Mouse (Mus musculus) myocyte (in vitro differentiated cells): ENCODE results near the gene Vps4a. TPM values are rescaled to one million over a fixed set of nuclear protein-coding genes. Genes with fewer than 3 reads are reported as not detected.
A peak's percentile ranks its signal among the peaks of the same experiment; 100 is the strongest.

Experiments used
- H3K27me3 ChIP-seq: one replicate; pipeline ENCODE4 v1.6.1; 2011; ENCODE audit not compliant: control insufficient read depth, insufficient read depth, insufficient read length
- H3K36me3 ChIP-seq: one replicate; pipeline ENCODE4 v1.6.1; 2011; ENCODE audit not compliant: control insufficient read depth, insufficient read depth
- H3K4me2 ChIP-seq: one replicate; pipeline ENCODE4 v1.6.1; 2011; ENCODE audit warnings: low read depth, control low read depth
- H3K4me3 ChIP-seq: one replicate; pipeline ENCODE4 v1.5.1; 2011; ENCODE audit warnings: mild to moderate bottlenecking, control low read depth, moderate library complexity
- H3K79me2 ChIP-seq: one replicate; pipeline ENCODE4 v1.6.1; 2011; ENCODE audit not compliant: control insufficient read depth, insufficient read depth
- H3ac ChIP-seq: one replicate; pipeline ENCODE4 v1.6.1; 2011; ENCODE audit not compliant: control insufficient read depth, insufficient read length
- CEBPB ChIP-seq: IDR thresholded peaks from 2 replicates; pipeline ENCODE4 v1.6.1; 2011; ENCODE audit warnings: mild to moderate bottlenecking, moderate library complexity; ENCODE audit not compliant: poor library complexity, insufficient read depth, severe bottlenecking
- E2F4 ChIP-seq: IDR thresholded peaks from one replicate; pipeline ENCODE4 v1.6.1; 2011; ENCODE audit warnings: mild to moderate bottlenecking, control low read depth, moderate library complexity; ENCODE audit not compliant: insufficient read depth
- MAX ChIP-seq: IDR thresholded peaks from one replicate; pipeline ENCODE4 v1.6.1; 2011; ENCODE audit warnings: low read depth, mild to moderate bottlenecking, control low read depth
- MYOD1 ChIP-seq, 3 experiments: IDR thresholded peaks; one replicate each; pipeline ENCODE4 v1.6.1; 2011; ENCODE audit warnings: control low read depth in 2 of 3, low read depth in 2 of 3, mild to moderate bottlenecking in 2 of 3, moderate library complexity in 1 of 3; ENCODE audit not compliant: insufficient read length in 2 of 3, control insufficient read depth in 1 of 3
- MYOG ChIP-seq, 3 experiments: IDR thresholded peaks; one replicate each; pipeline ENCODE4 v1.6.1; 2011; ENCODE audit warnings: control low read depth in 2 of 3, low read depth in 2 of 3, mild to moderate bottlenecking in 2 of 3; ENCODE audit not compliant: insufficient read length in 2 of 3, control insufficient read depth in 1 of 3, insufficient read depth in 1 of 3
- POLR2A ChIP-seq: IDR thresholded peaks from one replicate; pipeline ENCODE4 v1.6.1; 2011; ENCODE audit warnings: low read depth, mild to moderate bottlenecking, control low read depth, moderate library complexity; ENCODE audit not compliant: insufficient read length
- POLR2AphosphoS2 ChIP-seq: IDR thresholded peaks from one replicate; pipeline ENCODE4 v1.6.1; 2011; ENCODE audit warnings: low read depth, control low read depth; ENCODE audit not compliant: insufficient read length
- REST ChIP-seq: IDR thresholded peaks from one replicate; pipeline ENCODE4 v1.6.1; 2011; ENCODE audit warnings: mild to moderate bottlenecking, control low read depth, moderate library complexity; ENCODE audit not compliant: insufficient read depth, insufficient read length
- SRF ChIP-seq: IDR thresholded peaks from one replicate; pipeline ENCODE4 v1.6.1; 2011; ENCODE audit warnings: low read depth; ENCODE audit not compliant: control insufficient read depth, insufficient read length
- TCF12 ChIP-seq: IDR thresholded peaks from one replicate; pipeline ENCODE4 v1.6.1; 2011; ENCODE audit warnings: mild to moderate bottlenecking, control low read depth; ENCODE audit not compliant: poor library complexity, insufficient read depth, severe bottlenecking
- TCF3 ChIP-seq: IDR thresholded peaks from one replicate; pipeline ENCODE4 v1.6.1; 2011; ENCODE audit warnings: low read depth, control low read depth; ENCODE audit not compliant: insufficient read length
- USF1 ChIP-seq: IDR thresholded peaks from one replicate; pipeline ENCODE4 v1.6.1; 2011; ENCODE audit warnings: low read depth, mild to moderate bottlenecking, control low read depth, moderate library complexity
- polyA plus RNA-seq: library from polyadenylated mRNA; unstranded; fragments of >200 nt; fragmentation: generic; extraction: Trizol; gene quantifications from one replicate; pipeline ENCODE4 v1.2.1, GENCODE M21; 2012; ENCODE audit warnings: missing spikeins

Gene Vps4a
- polyA plus RNA-seq, 1 experiment, result 35.4 TPM

DNA sequence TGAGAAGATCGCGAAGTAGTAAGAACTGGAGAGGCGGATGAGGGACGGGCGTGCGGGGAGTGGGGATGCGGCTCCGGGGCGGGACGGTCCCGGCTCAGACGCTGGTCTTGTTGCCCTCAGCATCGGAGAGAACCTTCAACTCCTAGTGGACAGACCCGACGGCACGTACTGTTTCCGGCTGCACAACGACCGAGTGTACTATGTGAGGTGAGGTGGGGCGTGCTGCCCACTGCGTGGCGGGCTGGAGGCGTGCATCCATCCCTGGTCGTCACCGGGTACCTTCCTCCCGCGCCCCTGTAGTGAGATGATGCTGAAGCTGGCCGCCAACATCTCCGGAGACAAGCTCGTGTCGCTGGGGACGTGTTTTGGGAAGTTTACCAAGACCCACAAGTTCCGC lies 25.9 kb downstream of the Vps4a start:
- peaks cover 23% of the 10 kb centered on the region for H3K36me3 ChIP-seq
- TF ChIP-seq CEBPB, result no peak
- no peak for TF ChIP-seq MAX
- TF ChIP-seq MYOG (IDR thresholded peaks at IDR 0.05; ENCODE audit: control insufficient read depth in 1 of 3, insufficient read depth in 1 of 3, insufficient read length in 2 of 3, low read depth in 2 of 3), result no peak
- no peak for TF ChIP-seq USF1
- TF ChIP-seq MYOD1 (IDR thresholded peaks at IDR 0.05; ENCODE audit: control insufficient read depth in 1 of 3, insufficient read length in 2 of 3, low read depth in 2 of 3), result peak in 1 of 3 experiments; percentile 22
- TF ChIP-seq TCF12, result no peak
- H3K79me2 ChIP-seq, result peaks cover 34% of the 10 kb centered on the region
- H3K4me3 ChIP-seq, result peak overlapping the region; percentile 93
- H3K4me2 ChIP-seq, result peak overlapping the region; percentile 88
- peak overlapping the region; percentile 76 for H3ac ChIP-seq
- H3K27me3 ChIP-seq, result no peaks in the 10 kb centered on the region

DNA sequence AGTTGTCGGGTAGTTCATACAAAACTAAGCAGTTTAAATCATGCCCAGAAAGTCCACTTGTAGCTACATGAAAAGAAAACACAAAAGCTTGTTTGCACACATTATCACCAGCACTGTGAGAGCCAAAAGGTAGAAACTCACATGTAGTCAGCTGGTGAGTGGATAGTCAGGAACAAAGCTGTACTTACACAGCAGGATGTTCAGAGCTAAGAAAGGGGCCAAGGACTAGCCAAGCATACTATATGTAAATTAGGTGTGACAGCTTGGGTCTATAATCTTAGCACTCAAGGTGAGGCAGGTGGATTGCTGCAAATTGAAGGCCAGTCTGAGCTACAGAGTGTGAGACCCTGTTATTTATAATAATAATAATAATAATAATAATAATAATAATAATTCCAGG lies 31.6 kb downstream of the Vps4a start:
- TF ChIP-seq TCF3, result no peak
- TF ChIP-seq MYOG (IDR thresholded peaks at IDR 0.05; ENCODE audit: control insufficient read depth in 1 of 3, insufficient read depth in 1 of 3, insufficient read length in 2 of 3, low read depth in 2 of 3), result no peak
- TF ChIP-seq POLR2A, result no peak
- no peak for TF ChIP-seq MYOD1 (IDR thresholded peaks at IDR 0.05; ENCODE audit: control insufficient read depth in 1 of 3, insufficient read length in 2 of 3, low read depth in 2 of 3)
- TF ChIP-seq POLR2AphosphoS2, result no peak
- TF ChIP-seq REST, result no peak
- no peak for TF ChIP-seq CEBPB
- Histone ChIP-seq H3K4me2 (no peak overlapping the region), H3K4me3 (no peak overlapping the region), H3K36me3 (peaks cover 14% of the 10 kb centered on the region), H3ac (no peak overlapping the region), H3K27me3 (no peaks in the 10 kb centered on the region), H3K79me2 (peaks cover 7% of the 10 kb centered on the region)

DNA sequence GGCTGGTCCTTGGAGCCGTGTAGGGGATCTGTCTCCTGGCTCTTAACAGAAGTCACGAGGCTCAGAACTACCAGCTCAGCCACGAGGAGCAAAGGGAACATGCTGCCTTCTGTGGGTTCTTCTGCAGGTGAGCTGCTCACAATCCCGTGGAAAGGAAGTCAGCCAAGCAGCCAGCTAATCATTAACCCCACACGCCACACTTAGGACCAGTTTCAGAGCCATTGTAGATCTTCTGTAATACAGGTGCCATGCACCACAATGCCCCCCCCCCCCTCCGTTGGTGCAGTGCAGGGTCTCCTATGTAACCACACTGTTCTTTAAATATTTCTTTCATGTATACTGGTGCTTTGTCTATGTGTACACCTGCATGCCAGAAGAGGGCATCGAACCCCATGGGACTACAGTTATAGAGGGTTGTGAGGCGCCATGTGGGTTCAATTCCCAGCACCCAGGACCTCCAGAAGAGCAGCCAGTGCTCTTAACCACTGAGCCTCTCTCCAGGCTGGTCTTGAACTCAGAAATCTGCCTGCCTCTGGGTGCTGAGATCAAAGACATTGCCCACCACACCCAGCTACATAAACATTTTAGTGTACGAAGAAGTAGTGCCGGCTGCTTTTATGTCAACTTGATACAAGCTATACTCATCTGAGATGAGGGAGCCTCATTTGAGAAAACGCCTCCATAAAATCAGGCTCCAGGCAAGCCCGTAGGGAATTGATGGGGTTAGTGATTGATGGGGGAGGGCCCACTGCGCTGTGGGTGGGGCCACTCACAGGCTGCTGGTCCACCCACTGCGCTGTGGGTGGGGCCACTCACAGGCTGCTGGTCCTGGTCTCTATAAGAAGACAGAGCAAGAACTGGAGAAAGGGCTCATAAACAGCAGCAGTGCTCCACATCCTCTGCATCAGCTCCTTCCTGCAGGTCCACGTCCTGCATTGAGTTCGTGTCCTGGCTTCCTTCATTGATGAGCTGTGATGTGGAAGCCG lies 34.8 kb downstream of the Vps4a start, which contains the start of gene Tmed6:
TSS of gene Tmed6 (minus strand) at position 134 of the 986 bp plus-strand sequence.
- Histone ChIP-seq H3K27me3 (no peaks in the 10 kb centered on the region), H3K36me3 (peaks cover 4% of the 10 kb centered on the region), H3K4me3 (no peak within 1 kb of the TSS), H3K79me2 (no peaks in the 10 kb centered on the region), H3K4me2 (no peak within 1 kb of the TSS), H3ac (no peak within 1 kb of the TSS)
- no peak for TF ChIP-seq MYOG (IDR thresholded peaks at IDR 0.05; ENCODE audit: control insufficient read depth in 1 of 3, insufficient read depth in 1 of 3, insufficient read length in 2 of 3, low read depth in 2 of 3)
- no peak for TF ChIP-seq SRF
- no peak for TF ChIP-seq POLR2AphosphoS2
- no peak for TF ChIP-seq CEBPB
- no peak for TF ChIP-seq MAX
- no peak for TF ChIP-seq MYOD1 (IDR thresholded peaks at IDR 0.05; ENCODE audit: control insufficient read depth in 1 of 3, insufficient read length in 2 of 3, low read depth in 2 of 3)
- no peak for TF ChIP-seq E2F4
- no peak for TF ChIP-seq TCF3
- no peak for TF ChIP-seq USF1

DNA sequence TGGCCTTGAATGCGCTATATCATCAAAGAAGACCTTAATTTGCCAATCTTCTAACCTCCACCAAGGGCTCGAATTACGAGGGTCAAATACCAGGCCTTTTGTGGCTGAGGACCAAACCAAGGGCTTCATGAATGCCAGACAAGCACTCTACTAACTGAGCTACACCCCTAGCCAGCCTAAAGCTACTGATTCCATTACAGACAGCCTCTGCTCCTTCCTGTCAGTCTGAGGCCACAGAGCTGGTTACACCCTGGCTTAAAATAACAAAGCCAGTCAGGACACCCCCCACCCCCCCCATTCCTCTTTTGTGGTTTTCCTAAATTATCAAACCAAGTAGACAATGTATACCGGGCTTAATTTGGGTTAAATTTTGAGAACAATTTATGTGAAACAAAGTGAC lies 42.7 kb downstream of the Vps4a start:
- TF ChIP-seq POLR2AphosphoS2 (no peak), MYOG (IDR thresholded peaks at IDR 0.05; ENCODE audit: control insufficient read depth in 1 of 3, insufficient read depth in 1 of 3, insufficient read length in 2 of 3, low read depth in 2 of 3) (no peak), CEBPB (no peak)
- no peak overlapping the region for H3K4me2 ChIP-seq
- H3ac ChIP-seq, result no peak overlapping the region

DNA sequence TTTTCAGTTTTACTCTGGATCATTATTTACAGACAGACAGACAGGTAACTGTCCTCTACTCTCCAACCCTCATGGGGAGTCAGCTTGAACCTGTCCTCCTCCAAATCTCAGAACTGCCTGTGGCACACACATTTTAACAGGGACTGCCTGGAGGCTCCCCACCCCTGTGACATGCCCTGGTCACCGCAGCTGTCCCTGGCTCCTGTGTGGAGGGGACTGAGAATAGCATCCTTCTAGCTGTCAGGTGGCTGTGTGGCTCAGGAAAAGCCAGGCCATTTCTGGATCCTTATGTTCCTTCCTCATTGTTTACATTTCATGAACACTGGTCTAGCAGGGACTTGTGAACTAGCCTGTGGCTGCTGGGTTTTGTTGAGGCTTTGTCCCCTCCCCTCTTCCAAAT lies 43.1 kb downstream of the Vps4a start:
- Histone ChIP-seq H3K27me3 (no peaks in the 10 kb centered on the region), H3K36me3 (peaks cover 34% of the 10 kb centered on the region), H3K4me2 (no peak overlapping the region), H3ac (no peak overlapping the region), H3K79me2 (no peaks in the 10 kb centered on the region), H3K4me3 (no peak overlapping the region)
- TF ChIP-seq SRF, result no peak
- TF ChIP-seq MAX, result no peak
- TF ChIP-seq REST, result no peak
- TF ChIP-seq USF1, result no peak
- no peak for TF ChIP-seq CEBPB
- no peak for TF ChIP-seq E2F4
- TF ChIP-seq POLR2AphosphoS2, result peak; percentile 42
- TF ChIP-seq MYOG (IDR thresholded peaks at IDR 0.05; ENCODE audit: control insufficient read depth in 1 of 3, insufficient read depth in 1 of 3, insufficient read length in 2 of 3, low read depth in 2 of 3), result peak; percentile 22 to 87 (median 61)
- no peak for TF ChIP-seq POLR2A
- no peak for TF ChIP-seq TCF3
- peak in 2 of 3 experiments; percentile 35 to 75 for TF ChIP-seq MYOD1 (IDR thresholded peaks at IDR 0.05; ENCODE audit: control insufficient read depth in 1 of 3, insufficient read length in 2 of 3, low read depth in 2 of 3)
- TF ChIP-seq TCF12, result peak; percentile 7

More for the DNA sequence above, 42.7 kb downstream of the Vps4a start:
- Histone ChIP-seq H3K27me3 (no peaks in the 10 kb centered on the region), H3K79me2 (no peaks in the 10 kb centered on the region), H3K36me3 (peaks cover 33% of the 10 kb centered on the region), H3K4me3 (no peak overlapping the region)
